Mouse (Mus musculus) E14TG2a.4 (cell line): Measurements from ENCODE around the gene Wnt7b.

Experiments used
- CTCF ChIP-seq: conservative IDR thresholded peaks from 2 replicates; pipeline ENCODE4 v1.5.1; 2014; ENCODE audit warnings: low read length
- NANOG ChIP-seq: IDR thresholded peaks from 2 replicates; pipeline ENCODE4 v1.6.1; 2014; ENCODE audit warnings: borderline replicate concordance, low read length, mixed read lengths
- POU5F1 ChIP-seq: IDR thresholded peaks from 2 replicates; pipeline ENCODE4 v1.6.1; 2014; ENCODE audit warnings: low read length, borderline replicate concordance

GRCm38 (mm10) chr15:85576511-85577440 is 5.5 kb downstream of the Wnt7b start:
- TF ChIP-seq CTCF (no peak), NANOG (no peak), POU5F1 (0 out of 2 replicates have a peak, but pooled peaks have one; percentile 8)
